Mouse (Mus musculus) cerebellum, adult 11 months (tissue): ENCODE data around the gene Ovol1.
A peak's percentile ranks its signal among the peaks of the same experiment; 100 is the strongest.

Experiments used
- DNase-seq: peaks from one replicate; pipeline ENCODE4 v3.0.0; 2022

Gene Ovol1

GRCm38 (mm10) chr19:5516906-5517505 is 43.4 kb downstream of the Ovol1 start:
- no peak for DNase-seq

- no peak for DNase-seq
These were observed 44.3 kb downstream of the Ovol1 start for GRCm38 (mm10) chr19:5515840-5516777.

- no peak for DNase-seq
These were observed 47.5 kb downstream of the Ovol1 start for GRCm38 (mm10) chr19:5513005-5513349.

DNA sequence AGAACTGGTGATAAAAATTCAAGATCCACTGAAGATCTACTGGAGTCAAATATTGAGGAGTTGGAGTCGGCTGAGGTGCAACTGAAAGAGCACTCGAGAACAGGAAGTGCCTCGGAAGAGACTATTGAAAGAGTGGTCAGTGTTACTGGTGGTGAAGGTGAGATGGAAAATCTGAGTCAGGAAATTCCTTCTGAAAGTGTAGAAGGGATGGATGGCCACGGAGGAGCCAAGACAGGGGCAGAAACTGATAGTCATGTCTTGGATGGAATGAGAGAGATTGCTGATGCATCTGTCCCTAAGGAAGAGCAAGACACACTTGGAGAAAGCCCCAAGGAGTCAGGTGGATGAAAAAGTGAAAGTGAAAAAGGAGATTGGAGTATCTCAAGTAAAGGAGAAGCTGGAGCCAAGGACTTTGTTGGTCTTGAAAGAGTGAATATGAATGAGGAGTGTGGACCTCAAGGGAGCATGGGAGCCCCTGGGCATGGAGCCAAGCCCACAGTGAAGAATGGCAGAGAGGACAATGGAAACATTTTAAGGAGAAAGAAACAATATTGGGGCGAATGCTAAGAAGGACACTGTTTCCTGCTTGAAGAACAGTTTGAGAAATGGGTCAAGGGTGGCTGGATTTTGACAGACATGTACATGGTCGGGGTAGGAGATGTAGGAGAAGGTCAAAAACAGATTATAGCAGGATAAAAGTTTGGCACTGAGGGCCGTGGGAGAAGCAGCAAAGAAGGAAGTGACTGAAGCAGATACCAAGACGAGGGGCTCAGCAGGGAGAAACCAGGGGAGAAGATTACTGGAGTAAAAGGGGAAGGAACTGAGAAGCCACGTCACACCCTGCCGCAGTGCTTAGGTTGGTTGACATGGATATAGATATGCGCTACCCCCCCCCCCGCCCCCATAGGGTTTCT is 48.1 kb downstream of the Ovol1 start:
- DNase-seq: no peak

DNA sequence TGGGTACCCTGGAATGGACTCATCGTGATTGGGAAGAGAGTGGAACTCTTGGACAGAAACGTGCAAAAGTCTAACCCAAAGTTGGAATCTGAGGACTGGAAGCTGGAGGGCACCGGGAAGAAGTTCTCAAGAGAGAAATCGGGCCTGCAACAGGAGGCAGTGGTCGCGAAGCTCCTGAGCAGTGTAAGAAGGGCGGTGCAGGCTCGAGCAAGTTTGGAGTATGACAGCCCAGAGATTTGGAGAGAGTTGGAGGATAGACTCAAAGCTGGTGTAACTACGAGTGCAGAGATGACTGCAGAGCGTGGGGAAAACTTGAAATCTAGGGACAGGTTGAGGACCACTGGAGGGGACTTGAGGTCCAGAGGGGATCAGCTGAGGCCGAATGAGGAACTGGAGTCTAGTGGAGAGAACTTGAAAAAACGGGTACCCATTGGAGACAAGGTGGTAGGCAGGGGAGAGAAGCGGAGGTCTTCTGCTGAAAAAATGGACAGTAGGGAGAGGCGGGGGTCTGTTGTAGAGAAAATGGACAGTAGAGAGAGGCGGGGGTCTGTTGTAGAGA is 49.3 kb downstream of the Ovol1 start:
- DNase-seq: no peak

GRCm38 (mm10) chr19:5510031-5511026 is 50.1 kb downstream of the Ovol1 start, which contains the start of gene Snx32:
TSS of gene Snx32 (minus strand) at chr19:5510538.
- peak; percentile 99 for DNase-seq

GRCm38 (mm10) chr19:5503687-5504086 is 56.8 kb downstream of the Ovol1 start, which contains the start of gene 1700020D05Rik:
TSS of gene 1700020D05Rik (minus strand) at chr19:5503787.
- DNase-seq: no peak

DNA sequence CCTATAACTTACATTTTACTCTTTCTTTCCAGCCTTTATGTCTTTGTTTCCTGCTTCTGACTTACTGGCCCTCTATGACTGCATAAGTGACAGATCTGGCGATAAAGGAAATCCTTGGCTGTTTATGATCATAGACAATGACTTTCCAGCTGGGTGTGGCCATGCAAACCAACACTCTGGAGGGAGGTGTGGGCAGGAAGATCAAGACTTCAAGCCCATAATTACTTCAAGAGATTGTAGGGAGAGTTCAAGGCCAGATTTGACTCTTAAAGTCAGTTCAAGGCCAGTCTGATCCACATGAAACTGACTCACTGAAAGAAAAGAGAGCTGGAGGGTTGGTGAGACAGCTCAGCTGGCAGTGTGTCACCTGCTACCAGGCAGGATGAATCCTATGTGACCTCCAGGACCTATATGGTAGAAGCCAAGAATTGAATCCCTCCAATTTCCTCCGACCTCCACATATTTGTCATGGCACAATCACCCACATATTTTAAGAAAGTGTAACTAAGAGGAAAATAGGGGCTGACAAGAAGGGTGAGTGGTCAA is 60.0 kb downstream of the Ovol1 start:
- no peak for DNase-seq
